Mouse (Mus musculus) thymus, postnatal 0 days (tissue): ENCODE measurements at regions not wholly inside any gene's neighbourhood (a gene's known extent, or its start where the extent isn't known, plus 50 kb on each side); places are given as distances from the start of the nearest gene placed in this dataset.

ENCODE experiments used
- DNase-seq: peaks from one replicate; pipeline ENCODE4 v3.0.0-alpha.2; 2015; ENCODE audit warnings: low spot score

- no peak for DNase-seq
These were observed 51.5 kb upstream of the Btg1 start for GRCm38 (mm10) chr10:96565343-96565742.
